Mouse (Mus musculus): ENCODE results near the gene Slc25a5.

Slc25a5 gene

DNA sequence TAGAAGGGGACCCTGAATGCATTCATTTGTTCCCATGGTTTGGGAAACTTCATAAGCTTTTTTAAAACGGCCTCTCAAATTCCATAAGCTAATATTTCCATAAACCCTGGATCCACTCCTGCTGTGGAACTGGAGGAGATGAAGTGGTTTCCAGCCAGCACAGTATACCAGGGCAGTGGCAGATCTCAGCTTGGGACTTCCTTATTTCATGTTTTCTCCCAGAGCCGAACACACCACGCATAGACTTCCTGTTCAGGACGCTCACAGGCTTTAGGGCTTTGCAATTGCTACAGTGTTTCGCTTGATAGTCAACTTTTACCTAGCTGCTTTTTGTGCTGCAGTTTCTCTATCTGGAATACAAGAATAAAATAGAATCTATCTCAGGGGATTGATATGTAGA lies 7.7 kb downstream of the Slc25a5 start:
- no peak for DNase-seq

DNA sequence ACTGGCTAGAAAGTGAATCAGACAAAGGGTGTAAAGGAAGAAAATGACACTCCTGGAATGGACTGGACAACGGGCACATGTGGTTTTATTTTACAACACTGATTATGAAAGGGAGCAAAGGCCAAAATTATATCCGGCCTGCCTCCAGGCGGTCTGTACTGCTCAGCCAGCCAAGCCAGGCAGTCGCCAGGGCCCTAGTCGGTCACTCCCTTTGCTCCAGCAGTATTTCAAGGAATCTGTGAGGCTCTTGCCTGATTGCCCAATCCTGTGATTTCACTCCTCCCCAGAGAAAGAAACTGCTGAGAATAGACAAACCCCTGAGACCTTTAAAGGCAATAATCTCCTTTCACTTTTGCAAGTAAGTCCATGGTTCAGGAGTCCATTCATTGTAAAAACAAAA lies 8.7 kb downstream of the Slc25a5 start:
- no peak for DNase-seq

DNA sequence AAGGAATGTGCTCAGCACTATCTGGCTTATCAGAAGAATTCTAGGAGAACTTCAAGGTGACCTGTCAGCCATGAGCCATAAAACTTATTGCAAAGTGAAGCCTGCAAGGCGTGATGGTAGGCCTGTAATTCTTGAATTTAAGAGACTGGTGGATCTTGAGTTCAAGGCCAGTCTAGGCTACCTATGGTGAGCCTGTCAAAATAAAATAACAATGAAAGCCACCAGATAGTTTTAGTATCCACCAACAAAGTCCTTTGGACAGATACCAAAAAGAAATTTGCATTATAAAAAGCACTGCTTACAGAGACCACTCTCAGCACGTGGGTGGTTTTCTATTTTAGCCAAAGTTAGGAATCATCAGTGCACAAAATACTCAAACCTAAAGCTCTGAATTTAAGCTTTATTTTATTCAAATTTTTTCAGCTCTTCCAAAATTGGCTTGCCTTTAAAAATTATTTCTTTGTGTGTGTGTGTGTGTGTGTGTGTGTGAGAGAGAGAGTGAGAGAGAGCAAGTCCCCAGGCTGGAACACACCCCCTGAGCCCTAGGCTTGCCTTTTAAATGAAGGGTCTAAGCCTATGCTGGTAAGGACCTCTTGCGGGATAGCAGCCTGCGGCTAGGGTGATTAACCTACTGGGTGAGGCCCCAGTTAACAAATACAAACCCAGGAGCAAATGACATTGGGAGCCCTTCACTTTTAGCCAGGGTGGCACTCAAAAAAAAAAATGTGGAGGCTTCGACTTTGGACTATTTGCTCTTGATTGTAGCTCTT lies 10.2 kb downstream of the Slc25a5 start:
- DNase-seq, result no peak

DNA sequence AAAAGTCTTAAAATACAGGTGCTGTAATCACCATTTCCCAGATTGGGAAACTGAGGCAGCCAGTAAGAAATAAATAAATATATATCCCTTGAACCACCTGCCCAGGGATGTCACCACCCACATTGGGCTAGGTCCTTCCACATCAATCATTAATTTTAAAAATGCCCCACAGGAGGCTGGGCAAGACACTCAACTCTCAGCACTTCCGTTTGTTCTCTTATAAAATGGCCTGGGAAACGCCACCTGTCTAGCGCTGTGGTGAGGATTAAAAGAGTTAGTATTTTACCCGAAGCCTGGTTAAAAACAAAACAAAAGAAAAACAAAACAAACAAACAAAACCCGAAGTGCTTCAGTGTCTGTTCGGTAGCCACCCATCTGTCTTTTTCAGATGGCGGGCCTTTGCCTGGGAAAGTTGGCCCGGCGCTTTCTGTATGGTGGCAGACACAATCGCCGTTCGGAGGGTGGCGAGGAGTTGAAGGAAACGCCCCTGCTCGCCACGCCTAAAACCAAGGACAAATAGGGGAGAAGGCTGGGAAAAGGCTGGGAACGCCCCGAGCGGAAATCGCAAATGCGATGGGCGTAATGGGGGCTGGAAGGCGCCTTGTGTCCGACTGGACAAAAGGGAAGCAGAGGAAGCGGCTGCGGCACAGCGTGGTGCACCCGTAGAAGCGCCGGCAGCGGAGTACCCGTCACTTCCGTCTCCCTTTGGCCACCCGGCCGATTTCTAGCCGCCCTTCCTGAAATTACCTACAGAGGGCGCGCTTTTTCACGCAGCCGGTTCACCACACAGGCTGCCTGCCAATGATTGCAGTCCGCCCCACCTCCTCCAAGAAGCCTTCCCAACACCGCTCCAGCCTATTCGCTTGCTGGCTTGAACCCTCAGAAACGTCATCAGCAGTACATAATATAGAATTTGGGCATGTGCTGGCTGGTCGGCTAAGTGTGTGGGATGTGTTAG lies 12.2 kb downstream of the Slc25a5 start:
- DNase-seq, result peak; percentile 89

DNA sequence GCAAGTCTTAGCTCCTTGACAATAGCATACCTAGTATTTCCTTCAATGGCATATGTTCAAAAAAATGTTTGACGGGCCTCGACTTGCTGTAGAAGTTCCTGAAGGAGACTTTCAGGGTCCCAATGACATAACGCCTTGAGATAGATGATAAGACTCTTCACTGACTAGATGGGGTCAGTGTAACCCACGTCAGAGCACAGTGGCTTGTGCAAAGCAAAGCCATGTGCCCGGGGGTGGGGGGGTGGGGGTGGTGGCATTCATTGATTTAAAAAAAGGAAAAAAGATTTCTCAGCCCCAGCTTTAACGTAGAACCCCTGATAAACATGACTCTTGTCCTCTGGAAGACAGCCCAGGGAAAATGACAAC lies 12.8 kb downstream of the Slc25a5 start:
- DNase-seq, result no peak

DNA sequence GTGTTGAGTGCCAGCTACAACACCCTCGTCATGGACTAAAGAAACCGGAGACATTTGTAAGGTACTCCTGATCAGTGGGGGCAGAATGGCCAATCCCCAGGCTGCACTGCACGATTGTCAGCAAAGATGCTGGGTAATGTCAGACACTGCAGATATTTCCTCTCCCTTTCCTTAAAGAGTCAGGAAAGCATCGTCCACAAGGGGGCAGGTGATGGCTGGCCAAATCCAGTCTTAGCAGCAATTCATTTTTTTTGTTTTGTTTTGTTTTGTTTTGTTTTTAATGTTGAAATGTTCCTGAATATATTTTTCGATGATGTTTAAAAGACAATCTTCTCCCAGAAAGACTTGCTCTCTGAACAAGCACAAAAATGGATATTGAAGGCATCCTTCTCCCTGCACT lies 15.9 kb downstream of the Slc25a5 start:
- no peak for DNase-seq

DNA sequence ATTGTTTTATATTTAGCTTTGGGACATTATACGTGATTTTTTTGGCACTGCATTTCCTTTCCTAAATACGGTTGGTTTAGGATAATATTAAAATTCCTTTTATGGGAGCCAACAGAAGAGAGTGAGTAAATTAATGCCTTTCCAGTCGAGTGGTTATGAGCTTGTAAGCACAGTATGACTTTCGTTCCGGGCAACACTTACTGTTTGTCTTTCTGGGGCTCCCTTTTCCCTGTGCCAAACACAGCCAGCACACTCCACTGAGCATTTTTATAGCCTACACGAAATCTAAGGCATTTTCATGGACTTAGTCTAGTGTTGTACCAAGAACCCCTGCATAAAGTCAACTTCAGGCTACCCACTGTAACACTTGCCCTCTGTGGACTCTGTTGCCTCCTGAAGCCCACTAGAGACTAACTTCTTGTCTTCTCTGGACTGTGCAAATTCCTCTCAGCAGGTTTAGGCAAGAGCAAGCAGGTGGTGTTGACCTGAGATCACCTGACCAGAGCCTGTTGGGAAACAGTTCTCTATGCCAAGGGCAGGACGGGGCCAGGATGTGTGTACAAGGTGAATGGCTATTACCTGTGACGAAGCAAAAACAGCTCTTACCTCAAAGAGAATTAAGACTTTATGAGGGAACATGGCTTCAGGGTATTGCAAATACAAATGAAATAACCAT lies 18.8 kb downstream of the Slc25a5 start:
- DNase-seq, result no peak

DNA sequence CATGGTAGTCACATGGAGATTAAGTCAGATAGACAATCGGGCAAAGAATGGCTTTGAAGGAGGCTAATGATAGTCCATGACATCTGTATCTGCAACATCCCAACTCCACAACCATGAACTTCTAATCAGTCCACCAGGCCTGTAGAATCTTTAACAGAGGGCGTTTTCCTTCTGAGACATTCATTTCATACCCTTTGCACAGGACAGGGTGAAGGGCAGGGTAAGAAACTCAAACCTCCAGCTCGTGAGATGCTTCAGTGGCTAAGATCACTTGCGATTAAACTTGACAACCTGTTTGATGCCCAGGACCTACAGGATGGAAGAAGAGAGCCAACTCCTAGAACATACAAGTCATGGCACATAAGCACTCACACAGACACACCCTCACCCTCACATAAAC lies 19.6 kb downstream of the Slc25a5 start:
- no peak for DNase-seq

DNA sequence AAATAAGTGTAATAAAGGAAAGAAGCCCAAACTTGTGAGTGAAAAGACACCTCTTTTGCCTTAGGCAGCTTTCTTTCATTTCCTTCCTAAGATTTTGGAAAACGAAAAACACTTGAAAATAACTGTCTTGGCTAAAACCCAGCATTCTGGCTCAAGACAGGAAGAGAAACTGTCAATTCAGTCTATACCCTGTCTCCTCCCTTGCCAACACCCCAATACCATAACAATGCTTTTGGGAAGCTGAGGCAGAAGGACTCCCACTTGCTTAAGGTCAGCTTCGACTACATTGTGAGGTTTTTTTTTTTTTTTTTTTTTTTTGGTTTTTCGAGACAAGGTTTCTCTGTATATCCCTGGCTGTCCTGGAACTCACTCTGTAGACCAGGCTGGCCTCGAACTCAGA lies 20.0 kb downstream of the Slc25a5 start:
- no peak for DNase-seq

DNA sequence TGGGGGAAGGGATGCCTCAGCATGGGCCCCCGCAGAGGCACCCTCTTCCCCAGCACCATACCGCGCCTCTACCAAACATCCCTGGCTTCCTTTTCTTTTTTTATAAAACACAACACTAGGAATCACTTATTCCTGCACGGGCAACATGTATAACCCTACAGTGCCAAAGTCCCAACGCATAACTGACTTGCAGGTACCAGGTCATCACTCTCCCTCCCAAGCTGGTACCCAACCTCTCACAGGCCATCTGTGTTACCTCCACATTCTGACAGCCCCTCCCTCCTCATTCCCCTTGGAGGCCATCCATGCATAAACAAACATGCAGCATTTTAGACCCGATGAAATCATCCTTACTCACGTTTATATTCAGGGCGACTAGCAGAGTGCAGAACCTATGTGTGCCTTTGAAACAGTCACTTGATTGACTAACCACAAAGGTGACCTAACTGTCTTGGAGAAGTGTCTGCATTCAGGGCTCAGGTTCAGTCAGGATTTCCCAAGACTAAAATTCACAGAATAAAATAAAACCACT lies 21.0 kb downstream of the Slc25a5 start:
- DNase-seq, result no peak

DNA sequence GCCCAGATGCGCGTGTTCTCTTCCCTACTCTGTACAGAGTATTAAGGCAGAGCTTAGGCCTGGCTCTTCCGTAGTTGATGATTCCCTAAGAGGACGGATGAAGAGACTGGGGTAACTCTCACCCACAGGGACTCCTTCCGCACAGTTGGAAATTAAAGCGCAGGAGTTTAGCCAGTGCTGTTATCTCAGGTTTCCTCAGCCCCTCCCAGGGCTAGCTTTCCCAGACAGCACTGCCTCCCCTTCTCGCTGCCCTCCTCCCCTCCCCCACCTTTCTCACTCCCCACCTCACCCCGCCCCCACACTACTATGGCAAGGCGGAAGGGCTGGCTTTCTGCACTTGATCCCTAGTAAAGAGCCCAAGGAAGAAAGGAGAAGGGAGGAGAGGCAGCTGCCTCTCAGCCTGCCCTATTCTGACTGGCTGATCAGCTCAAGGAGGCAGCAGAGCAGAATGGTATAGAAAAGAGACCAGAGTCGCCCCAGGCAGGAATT lies 21.5 kb downstream of the Slc25a5 start:
- no peak for DNase-seq

DNA sequence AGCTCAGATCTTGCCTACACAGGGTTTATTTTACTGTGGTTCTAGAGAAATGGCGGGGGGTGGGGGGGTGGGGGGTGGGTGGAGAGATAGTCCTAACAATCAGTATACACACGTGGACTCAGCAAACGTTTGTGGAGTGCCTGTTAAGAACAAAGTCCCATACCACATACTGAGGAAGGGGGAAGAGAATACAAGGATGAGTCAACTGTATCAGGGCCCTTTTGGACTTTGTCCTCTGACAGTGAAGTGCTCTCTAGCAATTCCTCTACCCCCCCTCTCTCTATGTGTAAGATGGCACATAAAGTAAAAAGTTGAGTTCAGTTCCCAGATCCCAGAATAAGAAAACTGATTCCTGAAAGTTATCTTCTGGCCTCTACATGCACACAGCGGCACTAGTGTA lies 24.1 kb downstream of the Slc25a5 start:
- no peak for DNase-seq

DNA sequence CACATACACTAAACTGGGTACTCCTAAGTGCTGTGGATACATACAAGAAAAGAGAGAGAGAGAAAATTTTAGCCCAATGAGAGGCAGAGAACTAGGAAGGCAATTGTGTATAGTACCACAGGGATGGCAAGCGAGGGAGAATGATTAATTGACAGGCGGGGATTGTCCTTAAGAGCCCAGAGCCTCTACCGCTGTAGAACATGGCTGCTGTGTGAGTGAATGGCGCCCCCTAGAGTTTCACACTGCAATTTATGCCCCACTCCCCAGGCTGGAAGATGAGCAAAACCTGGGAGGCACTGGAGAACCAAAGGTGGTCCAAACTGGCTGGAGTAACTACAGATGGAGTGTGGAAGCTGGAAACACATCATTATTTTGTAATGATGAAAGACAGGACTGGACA lies 24.8 kb downstream of the Slc25a5 start:
- DNase-seq, result peak; percentile 25 to 33

DNA sequence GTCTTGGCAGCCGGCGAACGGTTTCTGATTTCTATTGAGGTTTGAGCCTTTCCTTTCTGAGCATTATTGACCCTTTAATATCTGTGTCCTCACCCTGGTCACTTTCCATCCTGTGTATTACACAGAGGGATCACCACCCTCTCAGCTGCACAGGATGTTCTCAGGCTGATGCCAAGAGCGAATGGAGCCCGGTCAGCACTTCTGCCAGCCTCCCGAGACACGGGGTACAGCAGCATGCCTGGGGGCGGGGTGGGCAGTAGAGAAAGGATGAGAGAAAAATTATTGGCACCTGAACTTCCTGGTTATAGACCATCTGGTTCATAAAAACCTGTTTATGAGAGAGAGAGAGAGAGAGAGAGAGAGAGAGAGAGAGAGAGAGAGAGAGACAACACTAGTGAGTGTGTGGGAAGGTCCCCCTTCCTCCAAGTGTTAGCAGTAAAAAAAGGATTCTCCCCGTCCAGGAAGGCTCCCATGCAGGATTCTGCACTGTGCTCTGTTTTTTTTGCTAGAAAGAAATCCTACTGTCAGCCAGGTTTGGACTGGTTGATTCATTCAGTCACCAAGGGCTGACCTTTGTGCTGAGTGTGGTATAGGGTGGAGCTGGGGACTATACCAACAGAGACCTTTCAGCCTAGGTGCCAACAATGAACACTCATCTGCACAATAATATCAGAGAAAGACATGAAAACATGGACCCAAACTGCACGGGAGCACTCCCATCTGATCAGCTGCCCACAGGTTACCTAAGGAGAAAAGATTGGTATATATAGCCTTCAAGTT lies 28.7 kb downstream of the Slc25a5 start:
- DNase-seq, result no peak

DNA sequence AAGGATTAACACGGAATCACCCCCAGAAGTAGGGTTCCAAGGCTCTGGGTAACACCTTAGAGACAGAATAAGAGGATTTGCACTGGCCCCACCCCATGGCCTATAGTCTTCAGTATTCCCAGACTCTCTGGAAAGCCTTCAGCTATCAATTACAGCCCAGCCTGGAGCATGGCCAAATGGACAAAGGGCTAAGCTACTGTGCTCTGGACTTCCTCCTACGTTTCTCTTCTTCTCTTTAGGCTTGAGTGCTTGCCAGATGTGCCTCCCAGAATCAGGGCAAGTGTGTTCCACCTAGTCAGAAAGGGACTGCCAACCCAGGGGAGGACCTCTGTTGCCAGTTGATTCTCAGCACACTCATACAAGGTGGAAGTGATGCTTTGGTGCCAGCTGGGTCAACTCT lies 29.6 kb downstream of the Slc25a5 start:
- DNase-seq, result no peak

DNA sequence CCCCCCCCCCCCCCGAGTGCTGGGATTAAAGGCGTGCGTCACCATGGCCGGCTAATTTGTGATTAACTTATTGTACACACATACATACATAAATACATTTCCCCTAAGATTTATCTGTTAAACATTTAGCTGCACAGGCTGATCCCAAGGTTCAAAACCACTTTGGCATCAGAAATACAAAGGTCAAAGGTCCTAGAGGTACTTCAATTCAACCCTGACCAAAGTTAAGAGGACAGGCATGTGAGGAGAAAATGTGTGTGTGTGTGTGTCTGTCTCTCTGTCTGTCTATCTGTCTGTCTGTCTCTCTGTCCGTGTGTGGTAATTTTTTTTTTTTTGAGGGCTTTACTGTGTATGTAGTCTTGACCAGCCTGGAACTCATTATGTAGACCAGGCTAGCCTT lies 31.4 kb downstream of the Slc25a5 start:
- no peak for DNase-seq

DNA sequence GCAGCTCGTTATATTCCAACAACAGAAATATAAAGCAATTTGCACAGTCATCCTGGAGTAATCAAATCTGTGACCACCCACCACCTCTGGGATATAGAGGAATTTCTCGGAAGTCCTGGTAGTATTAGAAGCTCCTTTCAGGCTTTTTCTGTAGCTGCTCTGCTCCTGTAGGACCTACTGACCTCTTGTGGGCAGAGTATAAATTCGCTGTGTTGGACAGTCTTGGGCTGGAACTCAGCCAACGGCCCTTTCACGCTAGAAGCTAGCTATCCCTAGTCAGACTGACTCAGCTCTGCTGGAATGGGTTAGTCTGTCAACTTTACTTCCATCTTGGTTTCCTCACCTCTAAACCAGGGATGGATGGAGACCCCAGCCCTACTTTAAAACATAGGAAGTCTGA lies 34.8 kb downstream of the Slc25a5 start:
- peak; percentile 35 to 44 for DNase-seq

DNA sequence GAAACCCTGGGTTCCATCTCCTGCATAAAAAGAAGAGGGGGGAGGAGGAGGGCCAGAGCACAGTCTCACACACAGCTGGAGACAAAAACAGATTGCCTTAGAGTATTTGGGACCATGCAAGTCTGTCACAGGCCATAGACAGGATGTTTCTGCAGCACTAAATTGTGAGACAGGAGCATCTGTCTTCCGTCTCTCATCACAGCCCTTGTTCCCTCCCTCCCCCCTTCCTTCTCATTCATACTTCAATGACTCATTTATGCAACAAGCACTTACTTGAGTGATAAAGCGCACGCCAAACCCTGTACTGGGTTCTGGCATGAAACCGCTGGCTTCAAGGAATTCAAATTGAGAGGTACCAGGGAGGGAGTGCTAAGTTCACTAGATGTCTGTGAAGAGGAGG lies 36.2 kb downstream of the Slc25a5 start:
- DNase-seq, result no peak

DNA sequence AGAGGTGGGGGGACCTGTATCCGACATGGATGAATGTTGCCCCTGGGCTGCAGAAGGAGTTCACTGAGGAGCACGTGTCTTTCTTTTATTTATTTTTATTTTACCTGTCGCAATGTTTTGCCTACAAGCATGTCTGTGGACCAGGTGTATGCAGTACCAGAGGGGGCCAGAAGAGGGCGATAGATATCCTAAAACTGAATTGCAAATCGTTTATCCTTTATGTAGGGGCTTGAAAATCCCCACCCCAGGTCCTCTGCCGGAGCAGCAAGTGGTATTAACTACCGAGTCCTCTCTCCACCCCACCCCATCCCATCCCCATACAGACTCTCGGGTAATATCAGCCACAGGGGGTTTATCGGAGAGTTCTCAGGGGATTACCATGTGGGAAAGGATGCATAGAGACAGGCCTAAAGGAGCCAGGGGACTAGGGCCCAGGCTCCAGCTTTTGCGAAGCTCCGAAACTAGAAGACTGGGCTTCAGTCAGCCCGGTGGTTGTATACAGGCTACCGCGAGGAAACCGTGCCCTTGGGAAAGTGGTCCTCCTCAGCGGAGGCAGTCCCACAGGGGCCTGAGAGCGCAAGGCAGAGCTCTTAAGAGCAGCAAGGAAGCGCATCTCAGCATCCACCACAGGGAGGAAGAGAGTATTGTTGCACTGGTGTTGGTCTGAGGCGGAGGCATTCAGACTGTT lies 38.1 kb downstream of the Slc25a5 start:
- DNase-seq, result peak; percentile 71 to 79

DNA sequence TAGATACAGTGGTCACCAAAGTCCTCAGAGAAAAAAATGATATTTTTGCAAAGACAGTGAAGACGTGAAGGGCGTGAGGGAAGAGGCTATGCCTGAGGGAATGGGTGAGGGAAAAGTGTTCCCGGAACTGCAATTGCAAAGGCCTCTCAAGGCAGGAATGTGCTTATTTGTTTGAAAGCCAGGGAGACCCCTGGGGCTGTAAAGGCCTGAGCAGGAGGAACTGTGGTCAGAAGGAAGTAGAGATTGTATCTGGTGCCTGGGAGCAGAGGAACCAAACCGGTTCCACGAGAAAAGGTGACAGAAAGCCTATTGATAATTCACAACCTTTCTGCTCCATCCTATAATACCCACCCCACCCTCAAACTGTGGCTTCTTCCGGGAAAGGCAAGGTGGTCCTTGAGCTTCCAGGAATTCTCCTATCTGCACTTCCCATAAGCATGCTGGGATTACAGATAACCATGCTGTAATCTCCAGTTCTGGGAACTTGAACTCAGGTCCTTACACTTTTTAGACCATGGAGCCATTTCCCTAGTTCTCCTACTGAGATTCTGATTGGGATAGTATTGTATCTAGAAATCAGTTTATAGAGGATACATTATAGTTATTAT lies 41.7 kb downstream of the Slc25a5 start:
- no peak for DNase-seq

DNA sequence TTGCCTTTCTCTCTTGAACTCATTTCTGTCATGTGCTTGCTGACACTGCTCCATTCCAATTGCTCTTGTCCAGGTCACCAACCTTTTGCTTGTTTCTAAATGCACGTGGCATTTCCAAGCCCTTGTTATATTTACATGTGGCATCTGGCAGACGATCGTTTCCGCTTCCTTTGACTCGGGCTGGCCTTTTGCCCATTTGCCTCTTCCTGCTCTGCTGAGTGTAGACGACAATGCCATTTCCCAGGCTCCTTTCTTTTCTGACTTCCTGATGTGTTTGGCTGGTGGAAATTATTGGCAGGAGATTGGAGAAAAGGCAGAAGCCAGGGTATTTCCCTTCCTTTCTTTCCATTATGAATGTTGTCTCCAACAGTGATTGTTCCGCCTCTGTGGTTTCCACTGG lies 43.9 kb downstream of the Slc25a5 start:
- peak in 1 of 2 experiments; percentile 11 for DNase-seq

All from cerebellum, postnatal 36 days (tissue).